Mouse (Mus musculus) right cerebral cortex, postnatal 36 days (tissue): Measurements from ENCODE around the gene Kcne2.
A peak's percentile ranks its signal among the peaks of the same experiment; 100 is the strongest.

Experiments
- DNase-seq, 2 experiments: peaks; one replicate each; pipeline ENCODE4 v3.0.0; 2022; ENCODE audit warnings: low spot score in 2 of 2, mixed read lengths in 1 of 2

Gene Kcne2

DNA sequence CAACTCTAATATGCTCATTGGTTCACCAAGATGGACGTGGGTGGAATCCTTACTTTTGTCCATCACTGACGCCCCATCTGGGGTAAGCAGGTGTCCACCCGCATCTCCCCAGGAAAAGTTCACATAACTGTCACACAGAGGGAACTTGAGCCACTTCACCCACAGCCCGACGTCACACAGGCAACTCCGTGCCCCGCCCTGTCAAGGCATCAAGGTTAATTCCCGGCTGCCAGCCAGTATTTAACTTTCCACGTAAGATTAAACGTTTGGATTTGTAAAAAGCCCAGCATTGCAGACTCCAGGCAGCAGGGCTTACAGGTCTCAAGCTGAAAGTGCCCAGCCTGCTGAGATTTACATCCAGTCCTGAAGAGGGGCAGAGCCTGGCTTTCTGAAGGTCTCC is at the start of gene Kcne2:
Gene Kcne2, plus strand, starts transcription at position 289 of the 400 bp plus-strand sequence.
- no peak for DNase-seq

- DNase-seq = no peak
Observed at GRCm38 (mm10) chr16:92245909-92246308, 46.3 kb upstream of the Kcne2 start.

DNA sequence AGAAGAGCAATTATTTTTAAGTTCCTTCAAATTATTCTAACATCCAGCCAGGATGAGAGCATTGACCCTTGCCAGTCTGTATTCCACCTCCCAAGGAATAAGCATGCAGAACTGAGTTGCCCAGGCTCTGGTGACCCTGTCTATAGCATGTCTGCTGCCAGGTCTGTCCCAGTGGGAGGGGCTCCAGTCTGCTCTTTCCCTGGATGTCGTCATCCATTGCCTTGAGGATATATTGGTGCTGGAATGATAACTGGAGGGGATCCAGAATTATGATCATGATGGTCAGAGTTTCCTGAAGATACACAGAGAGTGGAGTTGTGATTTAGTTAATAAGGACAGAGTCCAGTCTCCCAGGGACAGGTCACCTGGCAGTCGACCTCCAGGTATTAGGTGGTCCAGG is 45.2 kb upstream of the Kcne2 start:
- no peak for DNase-seq

- DNase-seq = no peak
Observed at GRCm38 (mm10) chr16:92247700-92248099, 44.5 kb upstream of the Kcne2 start.

GRCm38 (mm10) chr16:92249681-92250080 is 42.5 kb upstream of the Kcne2 start:
- no peak for DNase-seq

- DNase-seq = no peak
Observed at GRCm38 (mm10) chr16:92250452-92250851, 41.7 kb upstream of the Kcne2 start.

GRCm38 (mm10) chr16:92254316-92254715 is 37.9 kb upstream of the Kcne2 start:
- no peak for DNase-seq

DNA sequence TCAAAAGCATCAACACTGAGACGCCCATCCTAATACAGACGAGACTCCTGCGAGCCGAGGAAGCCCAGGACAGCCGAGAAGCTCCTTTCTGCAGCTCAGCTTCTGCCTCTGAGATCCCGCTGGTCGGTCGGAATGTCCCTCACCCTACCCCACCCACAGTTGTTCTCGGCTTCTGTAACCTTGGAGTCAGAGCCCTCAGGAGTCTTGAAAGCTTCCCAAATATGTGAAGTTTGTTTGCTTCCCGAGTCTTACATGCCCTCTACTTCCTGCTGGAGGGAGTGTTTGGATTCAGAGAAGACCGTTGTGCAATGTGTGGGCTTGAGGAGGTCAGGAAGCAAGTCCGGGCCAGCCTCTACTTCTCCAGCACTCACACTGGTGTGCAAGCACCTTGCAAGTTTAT is 24.3 kb upstream of the Kcne2 start:
- no peak for DNase-seq

DNA sequence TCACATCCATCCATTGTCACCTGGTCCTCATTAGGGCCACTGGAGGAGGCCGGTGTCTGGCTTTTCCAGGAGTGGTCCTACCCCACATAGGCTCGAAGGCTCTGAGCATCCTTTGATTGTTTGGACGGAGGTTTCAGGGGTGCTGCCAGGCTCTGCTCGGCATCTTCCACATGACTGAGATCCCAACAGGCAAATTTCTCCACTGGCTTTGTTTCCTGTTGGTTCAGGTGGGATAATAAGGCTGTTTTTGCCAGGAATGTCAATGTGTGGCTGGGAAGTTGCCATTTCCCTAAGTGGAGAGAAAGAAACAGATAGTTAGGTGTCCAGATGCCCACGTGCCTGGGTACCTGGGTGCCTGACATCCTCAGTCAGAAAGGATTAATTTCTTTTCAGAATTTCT is 17.7 kb upstream of the Kcne2 start:
- DNase-seq = no peak

- no peak for DNase-seq
Observed at GRCm38 (mm10) chr16:92275526-92275925, 16.7 kb upstream of the Kcne2 start.

- DNase-seq = no peak
Observed at GRCm38 (mm10) chr16:92282671-92283070, 9.5 kb upstream of the Kcne2 start.

DNA sequence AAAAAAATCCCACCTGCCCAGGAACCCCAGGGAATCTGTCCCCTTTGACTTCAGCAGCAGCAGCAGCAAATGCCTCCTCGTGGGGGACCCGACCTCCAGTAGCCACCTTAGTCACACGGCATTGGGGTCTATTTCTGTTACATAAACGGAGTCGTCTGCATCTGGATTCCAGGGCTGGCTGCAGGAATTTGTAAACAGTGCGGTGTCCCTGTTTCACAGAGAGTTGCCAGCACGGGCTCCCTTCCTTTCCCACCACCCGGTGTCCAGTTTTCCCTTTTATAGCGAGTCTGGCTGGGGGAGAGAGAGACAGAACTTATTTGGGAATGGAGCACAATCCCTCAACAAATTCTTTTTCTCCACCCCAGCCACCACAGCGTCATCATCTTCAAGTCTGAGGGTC is 7.1 kb upstream of the Kcne2 start:
- no peak for DNase-seq

DNA sequence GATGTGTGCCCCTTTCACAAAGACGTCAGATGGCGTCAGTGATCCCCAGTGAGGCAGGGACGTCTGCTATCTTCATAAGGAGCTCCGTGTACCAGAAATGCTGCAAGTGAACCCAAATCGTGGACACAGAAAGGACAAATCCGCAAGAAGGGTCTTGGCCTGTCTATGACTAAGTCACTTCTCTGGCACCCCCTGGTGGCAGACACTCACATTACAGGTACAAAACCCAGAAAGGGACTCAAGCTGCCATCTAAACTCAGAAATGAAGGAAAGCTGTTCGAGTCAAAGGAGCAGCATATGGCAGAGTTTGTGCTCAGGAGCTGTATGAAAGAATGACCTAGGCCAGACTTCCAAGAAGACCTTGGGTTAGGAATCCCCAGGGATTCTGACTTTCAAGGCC is 5.6 kb upstream of the Kcne2 start:
- DNase-seq = peak; percentile 66 to 69

GRCm38 (mm10) chr16:92288778-92289177 is 3.4 kb upstream of the Kcne2 start:
- peak in 1 of 2 experiments; percentile 24 for DNase-seq

DNA sequence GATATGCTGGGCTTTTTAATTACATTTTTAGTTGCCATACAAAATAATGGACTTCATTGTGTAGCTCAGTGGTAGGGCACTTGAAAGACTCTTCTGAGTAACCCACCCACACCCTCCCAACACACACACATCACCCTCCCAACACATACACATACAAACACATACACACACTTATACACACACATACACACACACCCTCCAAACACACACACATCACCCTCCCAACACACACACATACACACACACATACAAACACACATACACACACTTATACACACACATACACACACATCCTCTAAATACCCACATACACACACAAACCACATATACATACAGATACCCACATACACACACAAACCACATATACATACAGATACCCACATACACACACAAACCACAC is 2.1 kb upstream of the Kcne2 start:
- DNase-seq = no peak

- DNase-seq = no peak
Observed at GRCm38 (mm10) chr16:92294267-92294970, 2.2 kb downstream of the Kcne2 start.

- no peak for DNase-seq
Observed at GRCm38 (mm10) chr16:92295328-92295727, 3.1 kb downstream of the Kcne2 start.

GRCm38 (mm10) chr16:92300649-92301411 is 8.6 kb downstream of the Kcne2 start, which contains the start of gene Smim11:
Gene Smim11 (plus strand): TSS chr16:92301286.
- peak; percentile 95 for DNase-seq

DNA sequence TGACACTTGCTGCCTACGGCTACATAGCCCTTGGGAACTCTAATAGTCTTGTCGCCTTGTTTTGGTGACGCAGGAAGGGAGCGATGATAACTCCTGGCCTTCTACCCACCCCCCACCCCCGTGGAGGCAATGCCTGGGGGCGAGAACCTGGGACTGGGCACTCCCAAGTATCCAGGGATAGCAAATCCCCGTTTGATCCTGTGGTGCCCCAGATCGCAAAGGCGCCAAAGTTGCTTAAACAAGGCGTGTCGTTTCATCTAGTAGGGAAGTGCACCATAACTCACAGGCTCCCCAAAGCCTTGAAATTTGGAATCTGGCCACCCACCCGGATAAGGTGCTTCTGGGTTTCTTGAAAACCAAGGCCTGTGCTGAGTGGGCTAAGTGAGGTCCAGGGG is 9.2 kb downstream of the Kcne2 start:
- no peak for DNase-seq

DNA sequence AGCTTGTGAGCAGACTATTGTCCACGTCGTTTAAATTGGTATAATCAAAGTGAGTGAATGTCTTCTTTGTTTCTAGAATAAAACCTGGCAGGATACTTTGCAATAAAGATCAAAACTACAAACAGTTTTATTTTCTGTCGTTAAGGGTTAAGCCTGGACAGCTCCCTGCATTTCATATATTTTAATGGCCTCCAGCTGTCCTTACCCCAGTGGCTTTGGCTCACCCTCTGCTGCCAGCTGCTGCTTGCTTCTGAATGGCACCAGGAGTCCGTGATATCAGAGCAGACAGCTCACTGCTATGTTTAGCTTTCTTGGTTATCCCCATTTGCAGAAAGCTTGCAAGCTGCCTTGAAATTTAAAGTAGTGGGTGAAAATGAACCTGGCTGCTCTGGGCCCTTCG is 9.8 kb downstream of the Kcne2 start:
- DNase-seq = no peak

- no peak for DNase-seq
Observed at GRCm38 (mm10) chr16:92302506-92302905, 10.3 kb downstream of the Kcne2 start.

GRCm38 (mm10) chr16:92305519-92305918 is 13.3 kb downstream of the Kcne2 start:
- DNase-seq = no peak

GRCm38 (mm10) chr16:92307947-92308346 is 15.8 kb downstream of the Kcne2 start:
- no peak for DNase-seq
